ENCODE assay signal across 25 mouse cellular contexts in the genomic region with DNA sequence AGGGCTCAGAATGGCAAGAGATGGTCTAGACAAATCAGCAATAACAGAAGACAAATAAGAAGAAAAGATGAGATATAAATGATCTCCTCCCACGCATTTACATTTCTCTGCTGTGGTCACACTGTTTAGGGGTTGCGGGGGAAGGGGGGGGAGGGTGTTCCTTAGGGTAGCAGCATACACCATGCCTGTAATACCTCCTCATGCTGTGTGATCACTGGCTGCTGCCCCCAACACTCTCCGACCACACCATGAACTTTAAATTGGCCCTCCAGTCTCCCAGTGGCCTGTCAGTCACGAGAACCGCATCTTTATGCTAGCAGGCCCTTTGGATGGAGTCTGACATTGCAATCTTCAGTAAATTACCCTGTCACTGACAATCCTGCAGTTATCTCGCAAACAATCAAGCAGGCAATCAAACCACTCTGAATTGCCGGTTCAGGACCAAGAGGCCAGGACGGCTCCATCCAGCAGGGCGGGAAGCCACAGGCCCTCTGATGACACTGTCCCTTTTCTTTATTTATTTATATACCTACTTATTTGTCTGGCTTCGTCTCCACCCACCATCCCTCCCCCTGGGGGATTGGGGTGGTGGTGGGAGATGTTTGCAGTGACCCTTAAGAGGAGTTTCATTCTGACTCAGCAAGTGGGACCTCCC.
DNase-seq lines count a peak whose midpoint lies in the region; ATAC-seq and TF ChIP-seq lines count a peak whose summit lies in the region.
"Had no signal": no experiment of that assay in that cellular context is flagged by ENCODE, and none has a peak within 500 bp of the region (broad histone marks: within the 10 kb centered on the region; RNA-seq: fewer than 3 reads in every experiment).

No protein-coding gene starts in this region.

- H3K4me1 ChIP-seq in embryonic facial prominence, embryonic 14.5 days (ENCODE audit: control insufficient read depth, insufficient read depth, low read length) = no peaks in the 10 kb centered on the region
- peaks cover 12% of the 10 kb centered on the region for H3K4me1 ChIP-seq in embryonic facial prominence, embryonic 10.5 days
- H3K4me1 ChIP-seq in forebrain, embryonic 16.5 days (replicated peaks; ENCODE audit: control insufficient read depth, insufficient read depth, low read length) = peaks cover 10% of the 10 kb centered on the region
- H3K4me1 ChIP-seq in midbrain, embryonic 15.5 days = peaks cover 18% of the 10 kb centered on the region
- H3K4me1 ChIP-seq: liver, embryonic 13.5 days; lung, embryonic 15.5 days; stomach, embryonic 15.5 days had no signal

- H3K9me3 ChIP-seq in embryonic facial prominence, embryonic 14.5 days (ENCODE audit: control insufficient read depth, low read length) = no peaks in the 10 kb centered on the region
- H3K9me3 ChIP-seq in embryonic facial prominence, embryonic 10.5 days = no peaks in the 10 kb centered on the region
- no peaks in the 10 kb centered on the region for H3K9me3 ChIP-seq in forebrain, embryonic 16.5 days (ENCODE audit: control insufficient read depth, low read length)
- H3K9me3 ChIP-seq in midbrain, embryonic 15.5 days = no peaks in the 10 kb centered on the region
- H3K9me3 ChIP-seq: limb, embryonic 13.5 days; liver, embryonic 13.5 days; lung, embryonic 15.5 days; neural tube, embryonic 13.5 days; stomach, embryonic 15.5 days had no signal

- H3K4me3 ChIP-seq in embryonic facial prominence, embryonic 14.5 days (ENCODE audit: low read depth, low read length) = no peak overlapping the region
- no peak overlapping the region for H3K4me3 ChIP-seq in embryonic facial prominence, embryonic 10.5 days
- H3K4me3 ChIP-seq in layer of hippocampus, adult 2 months = no peak overlapping the region
- H3K4me3 ChIP-seq in forebrain, embryonic 16.5 days (replicated peaks; ENCODE audit: low read length) = no peak overlapping the region
- H3K4me3 ChIP-seq in midbrain, embryonic 15.5 days = no peak overlapping the region
- H3K4me3 ChIP-seq: limb, embryonic 13.5 days; liver, embryonic 13.5 days; lung, embryonic 15.5 days; neural tube, embryonic 13.5 days; stomach, embryonic 15.5 days had no signal

- peak; percentile 55 for ATAC-seq in embryonic facial prominence, embryonic 14.5 days (ENCODE audit: low read depth)
- 0 out of 2 replicates have a peak, but pooled peaks have one; percentile 24 for ATAC-seq in forebrain, embryonic 16.5 days
- ATAC-seq in midbrain, embryonic 15.5 days (replicated peaks) = peak; percentile 45
- ATAC-seq: CD4-positive, CD25-positive, alpha-beta regulatory T cell, adult 4 months; inflammation-experienced regulatory T-cells, adult 6 months; Patski had no signal

- no peak overlapping the region for H3K27ac ChIP-seq in embryonic facial prominence, embryonic 14.5 days (replicated peaks; ENCODE audit: low read depth, low read length)
- no peak overlapping the region for H3K27ac ChIP-seq in embryonic facial prominence, embryonic 10.5 days (replicated peaks)
- H3K27ac ChIP-seq in layer of hippocampus, adult 2 months = peak overlapping the region; percentile 23; the same call in 1 of the 2 replicates
- no peak overlapping the region for H3K27ac ChIP-seq in forebrain, embryonic 16.5 days (ENCODE audit: low read length)
- H3K27ac ChIP-seq in midbrain, embryonic 15.5 days = no peak overlapping the region
- H3K27ac ChIP-seq: limb, embryonic 13.5 days; liver, embryonic 13.5 days; lung, embryonic 15.5 days; macrophage; neural tube, embryonic 13.5 days; stomach, embryonic 15.5 days had no signal

- no peaks in the 10 kb centered on the region for H3K27me3 ChIP-seq in embryonic facial prominence, embryonic 14.5 days (replicated peaks; ENCODE audit: control insufficient read depth, insufficient read depth, low read length)
- peaks cover 5% of the 10 kb centered on the region; the same call in 1 of the 2 replicates for H3K27me3 ChIP-seq in embryonic facial prominence, embryonic 10.5 days (replicated peaks; ENCODE audit: low read depth, poor library complexity, severe bottlenecking)
- H3K27me3 ChIP-seq in forebrain, embryonic 16.5 days (replicated peaks; ENCODE audit: control insufficient read depth, insufficient read depth, low read length) = no peaks in the 10 kb centered on the region
- no peaks in the 10 kb centered on the region for H3K27me3 ChIP-seq in midbrain, embryonic 15.5 days (replicated peaks)
- H3K27me3 ChIP-seq: liver, embryonic 13.5 days; neural tube, embryonic 13.5 days; stomach, embryonic 15.5 days had no signal

- TF ChIP-seq CTCF in layer of hippocampus, adult 2 months (conservative IDR thresholded peaks at IDR 0.05) = no peak

- H3K36me3 ChIP-seq in embryonic facial prominence, embryonic 14.5 days (ENCODE audit: control insufficient read depth, insufficient read depth, low read length) = no peaks in the 10 kb centered on the region
- no peaks in the 10 kb centered on the region for H3K36me3 ChIP-seq in embryonic facial prominence, embryonic 10.5 days (replicated peaks)
- H3K36me3 ChIP-seq in forebrain, embryonic 16.5 days (ENCODE audit: control insufficient read depth, insufficient read depth) = no peaks in the 10 kb centered on the region
- no peaks in the 10 kb centered on the region for H3K36me3 ChIP-seq in midbrain, embryonic 15.5 days (replicated peaks)
- H3K36me3 ChIP-seq: limb, embryonic 13.5 days; liver, embryonic 13.5 days; lung, embryonic 15.5 days; neural tube, embryonic 13.5 days; stomach, embryonic 15.5 days had no signal

- H3K9ac ChIP-seq in embryonic facial prominence, embryonic 14.5 days (ENCODE audit: low read depth, low read length) = no peak overlapping the region
- H3K9ac ChIP-seq in forebrain, embryonic 16.5 days (replicated peaks; ENCODE audit: low read depth, low read length) = no peak overlapping the region
- H3K9ac ChIP-seq in midbrain, embryonic 15.5 days = no peak overlapping the region
- H3K9ac ChIP-seq: limb, embryonic 13.5 days; liver, embryonic 13.5 days; lung, embryonic 15.5 days; neural tube, embryonic 13.5 days; stomach, embryonic 15.5 days had no signal

- H3K4me2 ChIP-seq in embryonic facial prominence, embryonic 14.5 days (ENCODE audit: low read depth, low read length) = no peak overlapping the region
- no peak overlapping the region for H3K4me2 ChIP-seq in forebrain, embryonic 16.5 days (ENCODE audit: low read length)
- no peak overlapping the region for H3K4me2 ChIP-seq in midbrain, embryonic 15.5 days
- H3K4me2 ChIP-seq: heart, embryonic 11.5 days; limb, embryonic 13.5 days; liver, embryonic 13.5 days; lung, embryonic 15.5 days; neural tube, embryonic 13.5 days; stomach, embryonic 15.5 days had no signal

- DNase-seq in embryonic facial prominence, embryonic 14.5 days (ENCODE audit: low spot score) = peak; percentile 18
- no peak for DNase-seq in embryonic facial prominence, embryonic 10.5 days (ENCODE audit: low spot score)
- no peak for DNase-seq in layer of hippocampus, adult 2 months (ENCODE audit: low spot score in 2 of 2)
- DNase-seq in layer of hippocampus, adult 11-12 months (ENCODE audit: low spot score) = no peak
- no peak for DNase-seq in urinary bladder, postnatal 10 days (ENCODE audit: low spot score)
- DNase-seq in right cerebral cortex, postnatal 25 days = no peak
- DNase-seq: adrenal gland, adult 8-10 months; cerebellum, adult 9-11 months; heart, postnatal 10 days; kidney, adult 9 months; kidney, postnatal 25 days; layer of hippocampus, adult 9-11 months; liver, embryonic 13.5 days; thymus, adult 18-20 months had no signal

- 44% methylated on average over 10 of the region's 10 CpGs for WGBS in embryonic facial prominence, embryonic 14.5 days
- 50% methylated on average over 10 of the region's 10 CpGs for WGBS in embryonic facial prominence, embryonic 10.5 days
- WGBS in forebrain, embryonic 16.5 days = 49% methylated on average over 10 of the region's 10 CpGs
- 50% methylated on average over 10 of the region's 10 CpGs for WGBS in midbrain, embryonic 15.5 days
